Mouse (Mus musculus) lung, adult 10 weeks (tissue): ENCODE measurements around the gene Trak1. TPM values are rescaled to one million over a fixed set of nuclear protein-coding genes. Genes with fewer than 3 reads are reported as not detected.

Experiments
- polyA plus RNA-seq: library from polyadenylated mRNA; stranded (reverse); fragments of 350-450 nt; fragmentation: Illumina TruSeq; extraction: RNeasy Lipid Tissue Mini Kit (QIAGEN cat#74804); gene quantifications from one replicate; pipeline ENCODE4 v1.2.3, GENCODE M21; 2014; ENCODE audit warnings: low read depth, low replicate concordance; ENCODE audit not compliant: insufficient read depth

Trak1 gene
- 26.1 TPM for polyA plus RNA-seq

DNA sequence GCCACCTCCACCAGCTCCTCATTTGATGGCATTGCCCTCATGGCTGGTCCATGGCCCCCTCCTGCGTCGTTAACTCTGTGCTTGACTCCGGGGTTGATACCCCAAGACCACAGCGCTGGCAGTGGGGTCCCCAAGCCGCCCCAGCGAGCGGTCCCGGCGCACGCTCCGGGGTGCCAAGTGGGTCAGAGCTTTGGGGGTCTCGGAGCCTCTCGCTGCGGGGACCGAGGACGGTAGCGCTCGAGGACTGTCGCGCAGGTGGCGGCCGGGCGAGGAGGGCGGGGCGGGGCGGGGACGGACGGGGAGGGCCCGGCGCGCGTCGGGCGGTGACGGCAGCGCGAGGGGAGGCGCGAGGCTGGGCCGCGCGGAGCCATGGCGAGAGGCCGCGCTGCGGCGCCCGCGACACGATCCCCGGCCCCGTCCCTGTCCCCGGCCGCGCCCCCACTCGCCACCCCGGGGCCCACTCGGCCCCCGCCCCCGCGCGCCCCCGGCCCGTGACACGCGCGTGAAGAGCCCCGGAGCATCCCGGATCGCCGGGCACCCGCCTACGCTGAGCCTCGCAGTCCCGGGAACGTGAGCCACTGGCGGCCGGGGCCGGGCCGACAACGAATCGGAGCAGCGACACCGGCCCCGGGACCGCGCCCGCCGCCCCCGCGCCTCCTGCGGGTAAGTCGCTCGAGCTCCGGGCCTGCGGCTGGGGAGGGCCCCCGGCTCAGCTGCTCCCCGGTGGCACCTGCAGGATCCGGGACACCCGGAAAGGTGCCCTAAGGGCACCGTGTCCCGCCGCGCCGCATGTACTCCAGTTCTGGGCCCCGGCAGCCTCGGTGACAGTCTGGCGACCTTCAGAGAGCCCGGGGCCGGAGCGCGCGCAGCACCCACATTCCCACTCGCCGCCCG, at the start of gene Trak1:
Trak1 (plus strand) TSS at position 332 of the 894 bp plus-strand sequence.

DNA sequence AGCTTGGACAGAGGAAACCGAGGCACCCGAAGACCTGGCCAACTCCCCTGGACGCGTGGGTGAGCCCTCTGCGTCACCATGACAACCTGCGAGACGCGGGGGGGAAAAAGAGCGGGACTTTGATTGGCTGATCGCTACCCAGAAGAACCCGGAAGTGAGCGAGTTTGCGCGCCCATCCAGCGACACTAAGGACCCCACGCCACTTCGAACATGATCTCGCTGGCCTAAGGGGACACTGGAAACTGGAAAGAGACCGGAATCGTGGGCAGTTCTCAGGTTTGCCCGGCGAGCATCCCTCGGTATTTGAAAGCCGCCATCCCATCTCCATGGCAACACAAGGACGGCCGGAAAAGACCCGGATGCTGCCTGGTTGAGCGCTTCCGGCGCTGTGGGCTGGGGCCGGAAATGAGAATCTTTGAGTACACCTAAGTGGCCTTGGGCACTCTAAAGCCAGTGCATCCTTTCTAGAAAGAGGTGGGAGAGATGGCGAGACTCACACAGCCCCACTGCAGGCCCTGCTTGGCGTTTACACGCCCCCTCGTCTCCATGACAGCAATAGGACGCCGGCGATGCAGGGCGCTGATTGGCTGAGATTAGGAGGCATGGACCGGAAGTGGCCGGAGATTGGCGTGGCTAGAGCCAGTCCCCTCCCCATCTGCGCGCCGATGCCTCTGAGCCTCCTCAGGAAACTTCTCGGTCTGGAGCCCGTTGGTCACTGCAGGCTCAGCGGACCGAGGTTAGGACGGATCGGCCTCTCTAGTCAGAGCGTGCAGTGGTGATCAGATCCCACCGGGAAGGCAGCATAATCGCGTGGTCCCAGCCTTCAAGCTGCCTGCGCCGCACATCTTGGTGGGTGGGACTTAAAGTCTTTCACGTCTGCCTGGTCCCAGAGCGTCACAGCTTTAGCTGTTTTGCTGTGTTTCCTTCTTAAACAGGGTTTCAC, 19.9 kb upstream of the Trak1 start, which contains the start of gene Ulk4:
Ulk4 (minus strand) TSS at position 80 of the 943 bp plus-strand sequence.

DNA sequence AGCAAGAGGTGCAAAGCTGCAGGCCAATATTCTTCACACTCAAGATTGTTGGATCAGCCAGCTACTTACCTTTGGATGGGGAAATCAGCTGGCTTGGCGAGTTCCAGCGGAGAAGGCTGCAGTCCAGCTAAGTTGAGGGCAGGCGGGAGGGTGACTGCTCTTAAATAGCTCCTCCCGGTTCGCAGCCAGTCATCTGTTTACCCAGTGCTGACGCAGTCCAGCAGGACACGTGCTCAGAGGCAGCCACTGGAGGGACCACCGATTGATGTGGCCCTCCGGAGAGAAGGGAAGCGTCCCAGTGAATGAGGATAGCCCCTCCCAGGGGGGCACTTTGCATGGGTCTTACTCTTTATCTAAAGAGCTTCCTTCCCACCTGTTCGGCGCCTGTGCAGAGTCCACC, 198.2 kb downstream of the Trak1 start, which contains the start of gene Cck:
Cck (minus strand) TSS at position 166 of the 400 bp plus-strand sequence.

Other genes starting within 250 kb of the Trak1 start
- gene Ulk4, start 20.3 kb upstream of the Trak1 start, polyA plus RNA-seq = 3.1 TPM
- not detected for gene Cck, start 198.2 kb downstream of the Trak1 start, polyA plus RNA-seq